In genomic region chr14:77738751-77739365, GRCm38 (mm10) we compare ENCODE assay signal across 15 mouse cellular contexts.
DNase-seq lines count a peak whose midpoint lies in the region; ATAC-seq and TF ChIP-seq lines count a peak whose summit lies in the region.
"Had no signal": no experiment of that assay in that cellular context is flagged by ENCODE, and none has a peak within 500 bp of the region (broad histone marks: within the 10 kb centered on the region; RNA-seq: fewer than 3 reads in every experiment).

No protein-coding gene starts in this region.

- TF ChIP-seq CTCF in brain, embryonic 14.5 days (IDR thresholded peaks at IDR 0.05; ENCODE audit: borderline replicate concordance, extremely low read depth, insufficient read depth, insufficient read length): no peak

- H3K27me3 ChIP-seq in hindbrain, embryonic 16.5 days (replicated peaks; ENCODE audit: control insufficient read depth, insufficient read depth, low read length): no peaks in the 10 kb centered on the region
- no peaks in the 10 kb centered on the region for H3K27me3 ChIP-seq in hindbrain, embryonic 12.5 days
- H3K27me3 ChIP-seq: embryonic facial prominence, embryonic 12.5 days; limb, embryonic 13.5 days had no signal

- ATAC-seq in hindbrain, embryonic 16.5 days: peak; percentile 63; the same call in 1 of the 2 replicates
- no peak for ATAC-seq in hindbrain, embryonic 12.5 days (ENCODE audit: low FRiP score)
- ATAC-seq: forebrain, embryonic 16.5 days had no signal

- no peak overlapping the region for H3K4me3 ChIP-seq in hindbrain, embryonic 16.5 days (ENCODE audit: low read length)
- H3K4me3 ChIP-seq in hindbrain, embryonic 12.5 days: no peak overlapping the region
- H3K4me3 ChIP-seq: embryonic facial prominence, embryonic 12.5 days; left cerebral cortex, adult 2 months; limb, embryonic 13.5 days had no signal

- no peaks in the 10 kb centered on the region for H3K36me3 ChIP-seq in hindbrain, embryonic 16.5 days (ENCODE audit: control insufficient read depth, insufficient read depth, low read length)
- no peaks in the 10 kb centered on the region for H3K36me3 ChIP-seq in hindbrain, embryonic 12.5 days
- H3K36me3 ChIP-seq: embryonic facial prominence, embryonic 12.5 days; limb, embryonic 13.5 days had no signal

- no peaks in the 10 kb centered on the region for H3K9me3 ChIP-seq in hindbrain, embryonic 16.5 days (ENCODE audit: control insufficient read depth, low read length)
- H3K9me3 ChIP-seq in hindbrain, embryonic 12.5 days (replicated peaks): no peaks in the 10 kb centered on the region
- H3K9me3 ChIP-seq: embryonic facial prominence, embryonic 12.5 days; limb, embryonic 13.5 days had no signal

- no peak overlapping the region for H3K27ac ChIP-seq in hindbrain, embryonic 16.5 days (ENCODE audit: low read depth, low read length)
- H3K27ac ChIP-seq in hindbrain, embryonic 12.5 days: no peak overlapping the region
- H3K27ac ChIP-seq: embryonic facial prominence, embryonic 12.5 days; left cerebral cortex, adult 2 months; limb, embryonic 13.5 days; liver, embryonic 14.5 days had no signal

- no peaks in the 10 kb centered on the region for H3K4me1 ChIP-seq in hindbrain, embryonic 16.5 days (ENCODE audit: control insufficient read depth, insufficient read depth, low read depth, low read length)
- H3K4me1 ChIP-seq in hindbrain, embryonic 12.5 days: no peaks in the 10 kb centered on the region
- H3K4me1 ChIP-seq: embryonic facial prominence, embryonic 12.5 days; limb, embryonic 13.5 days had no signal

- H3K9ac ChIP-seq in hindbrain, embryonic 16.5 days (ENCODE audit: low read depth, low read length): no peak overlapping the region
- H3K9ac ChIP-seq in hindbrain, embryonic 12.5 days: no peak overlapping the region
- H3K9ac ChIP-seq: embryonic facial prominence, embryonic 12.5 days; limb, embryonic 13.5 days; liver, embryonic 14.5 days had no signal

- no peak overlapping the region for H3K4me2 ChIP-seq in hindbrain, embryonic 16.5 days (ENCODE audit: low read length)
- H3K4me2 ChIP-seq in hindbrain, embryonic 12.5 days (replicated peaks): no peak overlapping the region
- H3K4me2 ChIP-seq: embryonic facial prominence, embryonic 12.5 days; limb, embryonic 13.5 days had no signal

- 66% methylated on average over 7 of the region's 7 CpGs for WGBS in hindbrain, embryonic 16.5 days
- 90% methylated on average over 7 of the region's 7 CpGs for WGBS in hindbrain, embryonic 12.5 days

- peak; percentile 60 for DNase-seq in adrenal gland, adult 2 months
- no peak for DNase-seq in adrenal gland, postnatal 4 days (ENCODE audit: low spot score in 2 of 2)
- peak; percentile 2 for DNase-seq in Muller cell, postnatal 12 days (ENCODE audit: inconsistent ontology term)
- peak; percentile 40 for DNase-seq in brain, embryonic 14.5 days (ENCODE audit: low read depth)
- no peak for DNase-seq in ovary, postnatal 10 days (ENCODE audit: low spot score)
- DNase-seq in testis, postnatal 14 days (ENCODE audit: low spot score): no peak
- DNase-seq: kidney, adult 11 months; midbrain, embryonic 14.5 days had no signal

- TF ChIP-seq POLR2A in brain, embryonic 14.5 days (IDR thresholded peaks at IDR 0.05; ENCODE audit: borderline replicate concordance, extremely low read depth, insufficient read depth, insufficient read length, poor library complexity, severe bottlenecking): no peak

Comparison
In these comparisons a context has a peak if more than half of its experiments do, and no peak if none do; other contexts are left out.
1. DNase-seq: peak in adrenal gland, adult 2 months (single experiment), Muller cell, postnatal 12 days (single experiment) and brain, embryonic 14.5 days (single experiment); none in adrenal gland, postnatal 4 days (0 of 2), ovary, postnatal 10 days (single experiment) and testis, postnatal 14 days (single experiment).